Mouse (Mus musculus) cerebellum, adult 2 months (tissue): ENCODE results near the gene Fam43b.

Experiments used
- CTCF ChIP-seq: fragments of 200-500 bp; IDR thresholded peaks from 2 replicates; pipeline ENCODE4 v1.5.1; 2011; ENCODE audit warnings: low read depth, mild to moderate bottlenecking, control low read depth, low read length, moderate library complexity, borderline replicate concordance; ENCODE audit not compliant: insufficient read depth
- POLR2A ChIP-seq: fragments of 200-500 bp; IDR thresholded peaks from 2 replicates; pipeline ENCODE4 v1.6.1; 2011; ENCODE audit warnings: low read length, control low read depth, borderline replicate concordance; ENCODE audit not compliant: insufficient read depth

- no peak for TF ChIP-seq CTCF
- TF ChIP-seq POLR2A: no peak
Observed at GRCm38 (mm10) chr4:138370996-138371516, 25.3 kb downstream of the Fam43b start.
